Mouse (Mus musculus) MEL (cell line): ENCODE measurements around the gene Kif5a. TPM values are rescaled to one million over a fixed set of nuclear protein-coding genes. Genes with fewer than 3 reads are reported as not detected.

Experiments used
- DNase-seq: peaks from one replicate; pipeline ENCODE4 v3.0.0; 2011; ENCODE audit warnings: low read depth, low spot score
- H3K27ac ChIP-seq: 2 replicates; pipeline ENCODE4 v1.5.1; 2012; ENCODE audit warnings: low read depth, mild to moderate bottlenecking, control low read depth, low read length, moderate library complexity; ENCODE audit not compliant: control insufficient read depth
- H3K27me3 ChIP-seq, 2 experiments: fragments of 150-350 bp in 1 of 2; sonication (generic) in 1 of 2; 2 replicates each; pipeline ENCODE4 v1.6.1; 2012; ENCODE audit warnings: low read length in 2 of 2, mild to moderate bottlenecking in 2 of 2, improper control_type of control experiment in 1 of 2, moderate library complexity in 1 of 2; ENCODE audit not compliant: insufficient read depth in 2 of 2, control insufficient read depth in 1 of 2
- H3K36me3 ChIP-seq, 2 experiments: 2 replicates each; pipeline ENCODE4 v1.6.1; 2012 to 2014; ENCODE audit warnings: low read length in 2 of 2, improper control_type of control experiment in 1 of 2, inconsistent platforms in 1 of 2, mild to moderate bottlenecking in 1 of 2; ENCODE audit not compliant: insufficient read depth in 2 of 2, control insufficient read depth in 1 of 2
- H3K4me1 ChIP-seq, 2 experiments: fragments of 150-350 bp in 1 of 2; sonication (generic) in 1 of 2; 2 replicates each; pipeline ENCODE4 v1.6.1; 2012; ENCODE audit warnings: low read length in 2 of 2, improper control_type of control experiment in 1 of 2, mild to moderate bottlenecking in 1 of 2; ENCODE audit not compliant: insufficient read depth in 2 of 2, control insufficient read depth in 1 of 2
- H3K4me3 ChIP-seq, 2 experiments: fragments of 150-350 bp in 1 of 2; sonication (generic) in 1 of 2; 2 replicates each; pipeline ENCODE4 v1.5.1; 2012; ENCODE audit warnings: low read depth in 2 of 2, low read length in 2 of 2, mild to moderate bottlenecking in 2 of 2, moderate library complexity in 2 of 2, control low read depth in 1 of 2, improper control_type of control experiment in 1 of 2; ENCODE audit not compliant: control insufficient read depth in 1 of 2, insufficient read depth in 1 of 2
- H3K79me2 ChIP-seq: 2 replicates; pipeline ENCODE4 v1.6.1; 2012; ENCODE audit warnings: mild to moderate bottlenecking, low read length, moderate library complexity; ENCODE audit not compliant: control insufficient read depth, poor library complexity, insufficient read depth
- H3K9ac ChIP-seq: 2 replicates; pipeline ENCODE4 v1.6.1; 2012; ENCODE audit warnings: low read depth, mild to moderate bottlenecking, control low read depth, low read length, moderate library complexity; ENCODE audit not compliant: control insufficient read depth, poor library complexity, severe bottlenecking
- H3K9me3 ChIP-seq: fragments of 150-350 bp; sonication (generic); replicated peaks from 2 replicates; pipeline ENCODE4 v1.6.1; 2012; ENCODE audit warnings: mild to moderate bottlenecking, low read length, improper control_type of control experiment, moderate library complexity; ENCODE audit not compliant: insufficient read depth
- CHD2 ChIP-seq: IDR thresholded peaks from 2 replicates; pipeline ENCODE4 v1.6.1; 2011; ENCODE audit warnings: low read length, improper control_type of control experiment
- E2F4 ChIP-seq: IDR thresholded peaks from 2 replicates; pipeline ENCODE4 v1.6.1; 2011; ENCODE audit warnings: low read depth, low read length, improper control_type of control experiment, borderline replicate concordance
- ELF1 ChIP-seq: IDR thresholded peaks from 2 replicates; pipeline ENCODE4 v1.6.1; 2014; ENCODE audit warnings: low read depth, mild to moderate bottlenecking, inconsistent platforms, low read length, improper control_type of control experiment, moderate library complexity
- EP300 ChIP-seq, 2 experiments: IDR thresholded peaks; 2 replicates each; pipeline ENCODE4 v1.6.1; 2011; ENCODE audit warnings: improper control_type of control experiment in 2 of 2, low read length in 2 of 2, low read depth in 1 of 2, mild to moderate bottlenecking in 1 of 2
- HCFC1 ChIP-seq: IDR thresholded peaks from 2 replicates; pipeline ENCODE4 v1.6.1; 2012; ENCODE audit warnings: low read depth, mild to moderate bottlenecking, inconsistent platforms, low read length, improper control_type of control experiment, moderate library complexity
- JUND ChIP-seq: IDR thresholded peaks from 2 replicates; pipeline ENCODE4 v1.6.1; 2011; ENCODE audit warnings: low read depth, mild to moderate bottlenecking, improper control_type of control experiment, low read length
- MAFK ChIP-seq: IDR thresholded peaks from 2 replicates; pipeline ENCODE4 v1.6.1; 2011; ENCODE audit warnings: low read depth, mild to moderate bottlenecking, low read length, improper control_type of control experiment, borderline replicate concordance
- MAX ChIP-seq: IDR thresholded peaks from 2 replicates; pipeline ENCODE4 v1.6.1; 2011; ENCODE audit warnings: low read length, improper control_type of control experiment
- MXI1 ChIP-seq: IDR thresholded peaks from 2 replicates; pipeline ENCODE4 v1.6.1; 2011; ENCODE audit warnings: mild to moderate bottlenecking, low read depth, low read length, improper control_type of control experiment
- MYC ChIP-seq: IDR thresholded peaks from 2 replicates; pipeline ENCODE4 v1.6.1; 2011; ENCODE audit warnings: low read depth, mild to moderate bottlenecking, low read length, improper control_type of control experiment, moderate library complexity
- POLR2AphosphoS2 ChIP-seq: IDR thresholded peaks from 2 replicates; pipeline ENCODE4 v1.6.1; 2011; ENCODE audit warnings: low read length, improper control_type of control experiment
- POLR2AphosphoS5 ChIP-seq: IDR thresholded peaks from 2 replicates; pipeline ENCODE4 v1.6.1; 2012; ENCODE audit warnings: low read depth, borderline replicate concordance, mild to moderate bottlenecking, inconsistent platforms, low read length, moderate library complexity, mixed read lengths
- RCOR1 ChIP-seq: IDR thresholded peaks from 2 replicates; pipeline ENCODE4 v1.6.1; 2012; ENCODE audit warnings: low read depth, mild to moderate bottlenecking, inconsistent platforms, low read length, improper control_type of control experiment
- SMC3 ChIP-seq: IDR thresholded peaks from 2 replicates; pipeline ENCODE4 v1.6.1; 2011; ENCODE audit warnings: low read depth, low read length, improper control_type of control experiment
- TAL1 ChIP-seq: IDR thresholded peaks from 2 replicates; pipeline ENCODE4 v1.6.1; 2012; ENCODE audit warnings: mild to moderate bottlenecking, inconsistent platforms, low read length, moderate library complexity, mixed read lengths
- TBP ChIP-seq: IDR thresholded peaks from 2 replicates; pipeline ENCODE4 v1.8.0; 2011; ENCODE audit warnings: low read depth, low read length, improper control_type of control experiment
- USF2 ChIP-seq, 2 experiments: IDR thresholded peaks; 2 replicates each; pipeline ENCODE4 v1.6.1; 2011 to 2012; ENCODE audit warnings: improper control_type of control experiment in 2 of 2, low read length in 2 of 2, borderline replicate concordance in 1 of 2, inconsistent platforms in 1 of 2, low read depth in 1 of 2, mild to moderate bottlenecking in 1 of 2; ENCODE audit not compliant: insufficient read depth in 1 of 2
- ZMIZ1 ChIP-seq: IDR thresholded peaks from 2 replicates; pipeline ENCODE4 v1.6.1; 2012; ENCODE audit warnings: low read depth, mild to moderate bottlenecking, inconsistent platforms, low read length, improper control_type of control experiment, moderate library complexity
- ZNF384 ChIP-seq: IDR thresholded peaks from 2 replicates; pipeline ENCODE4 v1.6.1; 2012; ENCODE audit warnings: low read depth, mild to moderate bottlenecking, inconsistent platforms, low read length, improper control_type of control experiment
- polyA plus RNA-seq, 2 experiments: library from polyadenylated mRNA; stranded (reverse) in 1 of 2; unstranded in 1 of 2; fragments of >175 nt in 1 of 2; fragments of >200 nt in 1 of 2; gene quantifications; 2 replicates each; pipeline versions ENCODE4 v1.2.1 to v1.2.4; 2012; ENCODE audit warnings: low replicate concordance in 2 of 2, low read depth in 1 of 2; ENCODE audit not compliant: insufficient read length in 2 of 2, insufficient read depth in 1 of 2, missing spikeins in 1 of 2
- total RNA-seq: library from RNA; depleted of rRNA; stranded (reverse); fragments of 300-350 nt; gene quantifications from 2 replicates; pipeline ENCODE4 v1.2.3, GENCODE M21; 2012

The Kif5a gene
- total and polyA plus RNA-seq, 3 experiments, result 0.42 to 1.3 TPM; not detected in 1

GRCm38 (mm10) chr10:127218339-127218738 lies 44.8 kb downstream of the Kif5a start:
- 0 out of 4 replicates have a peak, but pooled peaks cover 0 to 6% of the 10 kb centered on the region in 2 experiments for H3K4me1 ChIP-seq
- H3K27ac ChIP-seq, result no peak overlapping the region
- H3K36me3 ChIP-seq, result no peaks in the 10 kb centered on the region; a peak in 1 of 4 replicates
- DNase-seq, result no peak
- no peak for TF ChIP-seq MXI1
- TF ChIP-seq, all 39 proteins: peak for 0
- H3K9ac ChIP-seq, result no peak overlapping the region
- no peaks in the 10 kb centered on the region for H3K9me3 ChIP-seq
- no peak overlapping the region for H3K4me3 ChIP-seq
- H3K27me3 ChIP-seq, result no peaks in the 10 kb centered on the region
- H3K79me2 ChIP-seq, result no peaks in the 10 kb centered on the region

DNA sequence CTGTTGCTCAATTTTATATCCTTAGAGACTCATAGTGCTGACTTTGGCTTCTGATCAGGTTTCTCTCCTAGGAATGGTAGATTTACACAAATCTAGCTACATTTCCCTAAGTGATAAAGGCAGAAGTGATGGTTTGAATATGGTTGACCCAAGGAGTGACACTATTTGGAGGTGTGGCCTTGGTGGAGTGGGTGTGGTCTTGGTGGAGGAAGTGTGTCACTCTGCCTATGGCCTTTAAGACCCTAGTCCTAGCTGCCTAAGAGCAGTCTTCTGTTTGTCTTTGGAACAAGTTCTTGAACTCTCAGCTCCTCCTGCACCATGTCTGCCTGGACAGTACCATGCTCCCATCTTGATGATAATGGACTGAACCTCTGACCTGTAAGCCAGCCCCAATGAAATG lies 46.0 kb downstream of the Kif5a start:
- 0 out of 4 replicates have a peak, but pooled peaks cover 0 to 6% of the 10 kb centered on the region in 2 experiments for H3K4me1 ChIP-seq

DNA sequence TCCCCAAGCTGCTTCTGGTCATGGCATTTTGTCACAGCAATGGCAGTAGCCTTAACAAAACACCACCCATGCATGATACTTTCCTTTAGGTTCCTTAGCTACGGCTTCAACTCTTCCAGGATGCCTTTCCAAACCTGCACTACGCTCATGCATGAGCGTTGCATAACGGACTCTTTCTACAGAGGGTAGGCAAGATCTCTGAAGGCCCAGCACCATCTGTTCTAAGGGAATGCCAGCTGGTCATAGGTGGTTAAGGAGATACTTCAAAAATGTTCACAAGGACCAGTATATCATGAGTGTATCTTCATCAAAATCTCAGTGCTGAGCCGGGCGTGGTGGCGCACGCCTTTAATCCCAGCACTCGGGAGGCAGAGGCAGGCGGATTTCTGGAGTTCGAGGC lies 46.7 kb downstream of the Kif5a start:
- Histone ChIP-seq H3K9ac (no peak overlapping the region), H3K9me3 (no peaks in the 10 kb centered on the region), H3K4me3 (no peak overlapping the region), H3K4me1 (peaks cover 0 to 9% of the 10 kb centered on the region in 2 experiments; a peak in 1 of 4 replicates), H3K79me2 (peaks cover 1% of the 10 kb centered on the region; the same call in 1 of the 2 replicates), H3K27me3 (no peaks in the 10 kb centered on the region), H3K27ac (no peak overlapping the region), H3K36me3 (peaks cover 0 to 2% of the 10 kb centered on the region in 2 experiments; a peak in 1 of 4 replicates)
- TF ChIP-seq E2F4, result no peak
- TF ChIP-seq ZMIZ1, result no peak
- no peak for TF ChIP-seq RCOR1
- no peak for TF ChIP-seq EP300 (IDR thresholded peaks at IDR 0.05; ENCODE audit: low read depth in 1 of 2, low read length in 2 of 2)
- TF ChIP-seq SMC3, result no peak
- TF ChIP-seq CHD2, result no peak
- no peak for TF ChIP-seq TBP
- no peak for TF ChIP-seq MAFK
- no peak for DNase-seq

More for the DNA sequence above, 46.0 kb downstream of the Kif5a start:
- H3K9me3 ChIP-seq, result no peaks in the 10 kb centered on the region
- H3K36me3 ChIP-seq, result no peaks in the 10 kb centered on the region; a peak in 1 of 4 replicates
- TF ChIP-seq MAFK (no peak), USF2 (IDR thresholded peaks at IDR 0.05; ENCODE audit: borderline replicate concordance in 1 of 2, insufficient read depth in 1 of 2, low read depth in 1 of 2, low read length in 2 of 2) (no peak), POLR2AphosphoS5 (no peak), ZNF384 (no peak), HCFC1 (no peak), TAL1 (no peak), POLR2AphosphoS2 (no peak), ELF1 (no peak), MAX (no peak), CHD2 (no peak), JUND (no peak), MYC (no peak)
- no peaks in the 10 kb centered on the region for H3K79me2 ChIP-seq
- no peaks in the 10 kb centered on the region for H3K27me3 ChIP-seq
- DNase-seq, result no peak
- H3K9ac ChIP-seq, result no peak overlapping the region
- H3K4me3 ChIP-seq, result no peak overlapping the region
- no peak overlapping the region for H3K27ac ChIP-seq
